Mouse (Mus musculus): ENCODE measurements around the gene Ndufb3. TPM values are rescaled to one million over a fixed set of nuclear protein-coding genes. Genes with fewer than 3 reads are reported as not detected.
A peak's percentile ranks its signal among the peaks of the same experiment; 100 is the strongest.

Ndufb3 gene
- total and polyA plus RNA-seq, 2 experiments from 2014 or later = 89.2 to 212 TPM

GRCm38 (mm10) chr1:58613786-58614185, 27.6 kb downstream of the Ndufb3 start:
- 78% methylated on average over 6 of the region's 6 CpGs for WGBS
- Histone ChIP-seq H3K4me1 (ENCODE audit: insufficient read depth, low read length) (no peaks in the 10 kb centered on the region), H3K9ac (replicated peaks; ENCODE audit: low read length, poor library complexity, severe bottlenecking) (no peak overlapping the region), H3K4me2 (ENCODE audit: low read depth, low read length, poor library complexity, severe bottlenecking) (no peak overlapping the region), H3K4me3 (ENCODE audit: low read depth, low read length) (no peak overlapping the region), H3K27me3 (ENCODE audit: insufficient read depth, low read length) (no peaks in the 10 kb centered on the region), H3K36me3 (ENCODE audit: insufficient read depth, low read length) (no peaks in the 10 kb centered on the region), H3K27ac (ENCODE audit: low read depth, low read length) (no peak overlapping the region), H3K9me3 (ENCODE audit: low read length) (no peaks in the 10 kb centered on the region)
- no peak for DNase-seq (ENCODE audit: low spot score)
- ATAC-seq (ENCODE audit: low FRiP score) = no peak
- no peak for TF ChIP-seq CTCF (IDR thresholded peaks at IDR 0.05)

- Histone ChIP-seq H3K27me3 (ENCODE audit: insufficient read depth, low read length) (no peaks in the 10 kb centered on the region), H3K9me3 (ENCODE audit: low read length) (no peaks in the 10 kb centered on the region), H3K4me3 (ENCODE audit: low read depth, low read length) (no peak overlapping the region), H3K36me3 (ENCODE audit: insufficient read depth, low read length) (no peaks in the 10 kb centered on the region), H3K4me2 (ENCODE audit: low read depth, low read length, poor library complexity, severe bottlenecking) (no peak overlapping the region), H3K9ac (replicated peaks; ENCODE audit: low read length, poor library complexity, severe bottlenecking) (no peak overlapping the region), H3K27ac (ENCODE audit: low read depth, low read length) (no peak overlapping the region), H3K4me1 (ENCODE audit: insufficient read depth, low read length) (no peaks in the 10 kb centered on the region)
- no peak for ATAC-seq (ENCODE audit: low FRiP score)
- no peak for TF ChIP-seq CTCF (IDR thresholded peaks at IDR 0.05)
- 69% methylated on average over 3 of the region's 3 CpGs for WGBS
- DNase-seq (ENCODE audit: low spot score) = no peak
These were observed 28.2 kb downstream of the Ndufb3 start for GRCm38 (mm10) chr1:58614424-58614823.

- H3K9ac ChIP-seq (replicated peaks; ENCODE audit: low read length, poor library complexity, severe bottlenecking) = no peak overlapping the region
- TF ChIP-seq CTCF (IDR thresholded peaks at IDR 0.05) = no peak
- H3K4me3 ChIP-seq (ENCODE audit: low read depth, low read length) = no peak overlapping the region
- DNase-seq (ENCODE audit: low spot score) (no peak), ATAC-seq (ENCODE audit: low FRiP score) (no peak)
- H3K27me3 ChIP-seq (ENCODE audit: insufficient read depth, low read length) = no peaks in the 10 kb centered on the region
- 84% methylated on average over 4 of the region's 4 CpGs for WGBS
- H3K27ac ChIP-seq (ENCODE audit: low read depth, low read length) = no peak overlapping the region
- no peak overlapping the region for H3K4me2 ChIP-seq (ENCODE audit: low read depth, low read length, poor library complexity, severe bottlenecking)
- no peaks in the 10 kb centered on the region for H3K4me1 ChIP-seq (ENCODE audit: insufficient read depth, low read length)
- no peaks in the 10 kb centered on the region for H3K9me3 ChIP-seq (ENCODE audit: low read length)
- no peaks in the 10 kb centered on the region for H3K36me3 ChIP-seq (ENCODE audit: insufficient read depth, low read length)
These were observed 29.0 kb downstream of the Ndufb3 start for GRCm38 (mm10) chr1:58615146-58615545.

- H3K4me2 ChIP-seq (ENCODE audit: low read depth, low read length, poor library complexity, severe bottlenecking) = no peak overlapping the region
- no peaks in the 10 kb centered on the region for H3K9me3 ChIP-seq (ENCODE audit: low read length)
- DNase-seq (ENCODE audit: low spot score) = no peak
- H3K4me3 ChIP-seq (ENCODE audit: low read depth, low read length) = no peak overlapping the region
- H3K36me3 ChIP-seq (ENCODE audit: insufficient read depth, low read length) = no peaks in the 10 kb centered on the region
- ATAC-seq (ENCODE audit: low FRiP score) = no peak
- no peaks in the 10 kb centered on the region for H3K4me1 ChIP-seq (ENCODE audit: insufficient read depth, low read length)
- no peak for TF ChIP-seq CTCF (IDR thresholded peaks at IDR 0.05)
- WGBS = 79% methylated on average over 3 of the region's 3 CpGs
- no peaks in the 10 kb centered on the region for H3K27me3 ChIP-seq (ENCODE audit: insufficient read depth, low read length)
- H3K27ac ChIP-seq (ENCODE audit: low read depth, low read length) = no peak overlapping the region
- no peak overlapping the region for H3K9ac ChIP-seq (replicated peaks; ENCODE audit: low read length, poor library complexity, severe bottlenecking)
These were observed 30.0 kb downstream of the Ndufb3 start for GRCm38 (mm10) chr1:58616176-58616575.

GRCm38 (mm10) chr1:58617076-58617475, 30.9 kb downstream of the Ndufb3 start:
- TF ChIP-seq CTCF (IDR thresholded peaks at IDR 0.05) = no peak
- no peaks in the 10 kb centered on the region for H3K9me3 ChIP-seq (ENCODE audit: low read length)

GRCm38 (mm10) chr1:58617978-58618668, 31.9 kb downstream of the Ndufb3 start:
- WGBS = 74% methylated on average over 6 of the region's 6 CpGs

More at GRCm38 (mm10) chr1:58617076-58617475, 30.9 kb downstream of the Ndufb3 start:
- Histone ChIP-seq H3K4me2 (ENCODE audit: low read depth, low read length, poor library complexity, severe bottlenecking) (no peak overlapping the region), H3K27me3 (ENCODE audit: insufficient read depth, low read length) (no peaks in the 10 kb centered on the region), H3K4me3 (ENCODE audit: low read depth, low read length) (no peak overlapping the region), H3K27ac (ENCODE audit: low read depth, low read length) (no peak overlapping the region), H3K4me1 (ENCODE audit: insufficient read depth, low read length) (no peaks in the 10 kb centered on the region), H3K9ac (replicated peaks; ENCODE audit: low read length, poor library complexity, severe bottlenecking) (no peak overlapping the region), H3K36me3 (ENCODE audit: insufficient read depth, low read length) (no peaks in the 10 kb centered on the region)
- WGBS = 47% methylated on average over 5 of the region's 5 CpGs
- DNase-seq (ENCODE audit: low spot score) (peak; percentile 25), ATAC-seq (ENCODE audit: low FRiP score) (no peak)

More at GRCm38 (mm10) chr1:58617978-58618668, 31.9 kb downstream of the Ndufb3 start:
- ATAC-seq (ENCODE audit: low FRiP score) = no peak
- H3K27ac ChIP-seq (ENCODE audit: low read depth, low read length) = no peak overlapping the region
- no peak for DNase-seq (ENCODE audit: low spot score)
- H3K4me3 ChIP-seq (ENCODE audit: low read depth, low read length) = no peak overlapping the region
- no peak overlapping the region for H3K9ac ChIP-seq (replicated peaks; ENCODE audit: low read length, poor library complexity, severe bottlenecking)
- H3K9me3 ChIP-seq (ENCODE audit: low read length) = no peaks in the 10 kb centered on the region
- H3K4me1 ChIP-seq (ENCODE audit: insufficient read depth, low read length) = no peaks in the 10 kb centered on the region
- no peak for TF ChIP-seq CTCF (IDR thresholded peaks at IDR 0.05)
- no peaks in the 10 kb centered on the region for H3K27me3 ChIP-seq (ENCODE audit: insufficient read depth, low read length)
- H3K4me2 ChIP-seq (ENCODE audit: low read depth, low read length, poor library complexity, severe bottlenecking) = no peak overlapping the region
- H3K36me3 ChIP-seq (ENCODE audit: insufficient read depth, low read length) = no peaks in the 10 kb centered on the region
